Mouse (Mus musculus): ENCODE measurements around the gene B4galnt3. TPM values are rescaled to one million over a fixed set of nuclear protein-coding genes. Genes with fewer than 3 reads are reported as not detected.

Gene B4galnt3
- polyA plus RNA-seq, 1 experiment from 2014 or later, result 1.3 TPM

GRCm38 (mm10) chr6:120243250-120243649 is 51.1 kb downstream of the B4galnt3 start:
- no peaks in the 10 kb centered on the region for H3K36me3 ChIP-seq
- 71% methylated on average over 8 of the region's 8 CpGs for WGBS
- no peak for ATAC-seq (ENCODE audit: insufficient number of reproducible peaks, insufficient read depth, low FRiP score, low TSS enrichment, low read depth)
- H3K9ac ChIP-seq, result no peak overlapping the region
- no peak overlapping the region for H3K4me3 ChIP-seq
- H3K27me3 ChIP-seq, result no peaks in the 10 kb centered on the region
- H3K9me3 ChIP-seq, result no peaks in the 10 kb centered on the region
- H3K27ac ChIP-seq, result no peak overlapping the region
- H3K4me2 ChIP-seq, result no peak overlapping the region
- H3K4me1 ChIP-seq, result no peaks in the 10 kb centered on the region

- no peaks in the 10 kb centered on the region for H3K9me3 ChIP-seq
- H3K9ac ChIP-seq, result no peak overlapping the region
- ATAC-seq (ENCODE audit: insufficient number of reproducible peaks, insufficient read depth, low FRiP score, low TSS enrichment, low read depth), result no peak
- H3K4me2 ChIP-seq, result no peak overlapping the region
- H3K4me1 ChIP-seq, result no peaks in the 10 kb centered on the region
- WGBS, result 62% methylated on average over 8 of the region's 8 CpGs
- H3K4me3 ChIP-seq, result no peak overlapping the region
- H3K27me3 ChIP-seq, result no peaks in the 10 kb centered on the region
- no peaks in the 10 kb centered on the region for H3K36me3 ChIP-seq
- no peak overlapping the region for H3K27ac ChIP-seq
Observed at GRCm38 (mm10) chr6:120242530-120242929, 51.8 kb downstream of the B4galnt3 start.

- no peak for ATAC-seq (ENCODE audit: insufficient number of reproducible peaks, insufficient read depth, low FRiP score, low TSS enrichment, low read depth)
- Histone ChIP-seq H3K36me3 (no peaks in the 10 kb centered on the region), H3K4me2 (no peak overlapping the region), H3K4me3 (no peak overlapping the region), H3K27ac (no peak overlapping the region), H3K4me1 (no peaks in the 10 kb centered on the region), H3K9me3 (no peaks in the 10 kb centered on the region), H3K27me3 (no peaks in the 10 kb centered on the region), H3K9ac (no peak overlapping the region)
- WGBS, result 86% methylated on average over 12 of the region's 12 CpGs
Observed at GRCm38 (mm10) chr6:120241453-120241852, 52.9 kb downstream of the B4galnt3 start.

DNA sequence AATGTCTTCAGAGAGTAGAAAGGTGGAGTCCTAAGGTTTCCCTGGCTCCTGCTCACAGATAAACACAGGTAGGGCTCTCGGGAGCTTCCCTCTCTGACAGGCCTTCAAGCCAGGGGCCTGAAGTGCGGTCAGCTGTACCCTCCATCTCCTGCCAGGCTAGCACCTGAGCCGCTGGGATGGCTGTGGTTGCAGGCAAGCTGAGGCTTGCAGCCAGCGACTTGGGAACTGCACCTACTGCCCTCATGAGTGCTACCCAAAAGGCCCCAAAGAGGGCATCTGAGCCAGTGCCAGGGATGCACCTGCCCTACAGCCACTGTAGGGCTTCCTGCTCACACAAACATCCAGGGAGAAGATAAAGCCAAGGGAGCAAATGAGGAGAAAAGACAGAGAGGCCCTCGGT is 53.9 kb downstream of the B4galnt3 start:
- 73% methylated on average over 5 of the region's 5 CpGs for WGBS
- H3K27ac ChIP-seq, result no peak overlapping the region
- H3K36me3 ChIP-seq, result no peaks in the 10 kb centered on the region
- no peak overlapping the region for H3K4me3 ChIP-seq
- H3K27me3 ChIP-seq, result no peaks in the 10 kb centered on the region
- H3K9ac ChIP-seq, result no peak overlapping the region
- ATAC-seq (ENCODE audit: insufficient number of reproducible peaks, insufficient read depth, low FRiP score, low TSS enrichment, low read depth), result no peak
- H3K9me3 ChIP-seq, result no peaks in the 10 kb centered on the region
- H3K4me2 ChIP-seq, result no peak overlapping the region
- H3K4me1 ChIP-seq, result no peaks in the 10 kb centered on the region

DNA sequence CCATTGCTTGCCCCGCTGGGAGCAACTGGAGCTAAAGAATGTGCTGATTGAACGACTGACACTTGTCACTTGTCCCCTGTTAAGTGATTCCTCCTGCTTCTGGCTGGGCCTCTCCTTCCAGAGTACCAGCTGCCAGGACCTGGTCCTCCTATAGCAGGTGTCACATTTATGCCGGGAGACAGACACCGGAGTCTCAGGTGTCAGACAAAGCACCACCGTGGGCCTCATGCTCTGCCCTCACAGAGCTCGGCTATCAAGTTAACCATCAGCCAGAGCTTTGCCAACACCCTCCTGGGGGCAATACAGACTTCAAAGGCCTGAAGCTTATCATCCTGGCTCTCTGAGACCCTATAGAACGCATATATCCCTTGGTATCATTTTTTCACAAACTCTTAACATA is 58.5 kb downstream of the B4galnt3 start:
- Histone ChIP-seq H3K36me3 (no peaks in the 10 kb centered on the region), H3K9me3 (no peaks in the 10 kb centered on the region), H3K27me3 (no peaks in the 10 kb centered on the region), H3K4me1 (no peaks in the 10 kb centered on the region), H3K4me2 (no peak overlapping the region), H3K9ac (no peak overlapping the region), H3K27ac (no peak overlapping the region), H3K4me3 (no peak overlapping the region)
- WGBS, result 36% methylated on average over 7 of the region's 7 CpGs
- no peak for ATAC-seq (ENCODE audit: insufficient number of reproducible peaks, insufficient read depth, low FRiP score, low TSS enrichment, low read depth)

GRCm38 (mm10) chr6:120232885-120233284 is 61.5 kb downstream of the B4galnt3 start:
- H3K9ac ChIP-seq, result no peak overlapping the region
- no peaks in the 10 kb centered on the region for H3K4me1 ChIP-seq
- no peaks in the 10 kb centered on the region for H3K9me3 ChIP-seq
- no peaks in the 10 kb centered on the region for H3K27me3 ChIP-seq
- H3K4me3 ChIP-seq, result no peak overlapping the region
- 93% methylated on average over 6 of the region's 6 CpGs for WGBS
- H3K36me3 ChIP-seq, result no peaks in the 10 kb centered on the region
- no peak overlapping the region for H3K27ac ChIP-seq
- no peak overlapping the region for H3K4me2 ChIP-seq
- no peak for ATAC-seq (ENCODE audit: insufficient number of reproducible peaks, insufficient read depth, low FRiP score, low TSS enrichment, low read depth)

DNA sequence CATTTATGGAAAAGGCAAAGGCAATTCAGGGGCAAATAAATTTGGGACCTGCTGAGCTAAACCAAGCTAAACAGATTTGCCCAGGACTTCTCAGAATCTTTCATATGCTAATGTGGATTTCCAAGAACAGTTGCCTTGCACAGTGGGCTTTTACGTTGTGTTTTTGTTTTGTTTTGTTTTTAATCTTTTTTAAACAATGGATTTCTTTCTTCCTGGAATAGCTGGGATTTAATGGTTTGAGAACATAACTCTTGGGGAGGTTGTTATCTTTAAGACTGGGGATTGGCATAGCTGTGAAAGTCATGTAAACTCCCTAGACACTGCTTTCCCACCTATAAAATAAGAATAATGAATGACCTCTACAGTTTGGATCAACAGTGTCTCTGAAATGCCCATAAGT is 63.9 kb downstream of the B4galnt3 start:
- Histone ChIP-seq H3K9me3 (no peaks in the 10 kb centered on the region), H3K9ac (no peak overlapping the region), H3K27ac (no peak overlapping the region), H3K27me3 (no peaks in the 10 kb centered on the region), H3K4me1 (peaks cover 8% of the 10 kb centered on the region), H3K36me3 (no peaks in the 10 kb centered on the region), H3K4me2 (no peak overlapping the region), H3K4me3 (no peak overlapping the region)
- 42% methylated on average over 1 of the region's 1 CpGs for WGBS
- ATAC-seq (ENCODE audit: insufficient number of reproducible peaks, insufficient read depth, low FRiP score, low TSS enrichment, low read depth), result no peak

GRCm38 (mm10) chr6:120229806-120230205 is 64.6 kb downstream of the B4galnt3 start:
- 78% methylated on average over 7 of the region's 7 CpGs for WGBS
- Histone ChIP-seq H3K4me2 (no peak overlapping the region), H3K36me3 (no peaks in the 10 kb centered on the region), H3K27ac (no peak overlapping the region), H3K4me3 (no peak overlapping the region), H3K4me1 (peaks cover 10% of the 10 kb centered on the region), H3K9me3 (no peaks in the 10 kb centered on the region), H3K9ac (no peak overlapping the region), H3K27me3 (no peaks in the 10 kb centered on the region)
- ATAC-seq (ENCODE audit: insufficient number of reproducible peaks, insufficient read depth, low FRiP score, low TSS enrichment, low read depth), result no peak

- H3K4me2 ChIP-seq, result no peak overlapping the region
- H3K27ac ChIP-seq, result no peak overlapping the region
- peaks cover 10% of the 10 kb centered on the region for H3K4me1 ChIP-seq
- WGBS, result 83% methylated on average over 7 of the region's 7 CpGs
- no peaks in the 10 kb centered on the region for H3K27me3 ChIP-seq
- H3K36me3 ChIP-seq, result no peaks in the 10 kb centered on the region
- ATAC-seq (ENCODE audit: insufficient number of reproducible peaks, insufficient read depth, low FRiP score, low TSS enrichment, low read depth), result no peak
- H3K4me3 ChIP-seq, result no peak overlapping the region
- no peaks in the 10 kb centered on the region for H3K9me3 ChIP-seq
- H3K9ac ChIP-seq, result no peak overlapping the region
Observed at GRCm38 (mm10) chr6:120227068-120227467, 67.3 kb downstream of the B4galnt3 start.

DNA sequence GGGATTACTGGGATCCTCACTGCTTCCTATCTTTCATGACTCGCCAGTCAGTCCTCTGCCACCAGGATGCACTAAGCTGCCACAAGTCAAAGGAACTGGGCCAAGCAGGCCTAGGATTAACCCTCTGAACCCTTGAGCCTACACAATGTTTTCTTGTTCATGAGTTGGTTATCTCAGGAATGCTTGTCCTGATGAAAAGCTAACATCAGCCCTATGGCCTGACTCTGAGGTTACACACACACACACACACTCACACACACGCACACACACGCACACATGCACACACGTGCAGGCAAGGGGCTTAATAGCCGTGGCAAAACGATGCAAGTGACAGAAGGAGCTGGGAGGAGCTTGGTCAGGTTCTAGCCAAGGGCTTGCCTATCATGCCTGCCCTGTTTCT is 69.0 kb downstream of the B4galnt3 start:
- H3K36me3 ChIP-seq, result no peaks in the 10 kb centered on the region
- WGBS, result 35% methylated on average over 6 of the region's 6 CpGs
- H3K4me2 ChIP-seq, result no peak overlapping the region
- no peak overlapping the region for H3K27ac ChIP-seq
- ATAC-seq (ENCODE audit: insufficient number of reproducible peaks, insufficient read depth, low FRiP score, low TSS enrichment, low read depth), result no peak
- H3K27me3 ChIP-seq, result no peaks in the 10 kb centered on the region
- H3K9me3 ChIP-seq, result no peaks in the 10 kb centered on the region
- H3K4me3 ChIP-seq, result no peak overlapping the region
- no peak overlapping the region for H3K9ac ChIP-seq
- H3K4me1 ChIP-seq, result peaks cover 10% of the 10 kb centered on the region

DNA sequence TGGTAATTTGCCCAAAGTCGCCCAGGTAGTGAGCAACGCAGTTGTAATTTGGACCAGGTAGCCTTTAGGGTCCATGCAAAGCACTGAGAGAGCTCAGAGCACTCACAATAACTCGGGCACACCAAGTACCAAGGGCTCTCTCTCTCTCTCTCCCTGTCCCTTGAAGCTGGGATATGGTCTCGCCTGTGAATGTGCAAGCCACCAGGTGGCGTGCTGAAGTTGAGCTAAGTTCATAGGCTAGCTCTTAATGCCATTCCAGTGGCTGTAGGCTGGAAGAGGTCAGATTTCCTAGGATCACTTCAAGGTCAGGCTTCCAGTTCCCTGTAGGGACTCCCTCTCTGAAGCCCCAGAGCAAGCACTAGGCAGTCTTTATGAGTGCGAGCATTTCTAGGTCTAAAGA is 71.7 kb downstream of the B4galnt3 start:
- no peak for ATAC-seq (ENCODE audit: insufficient number of reproducible peaks, insufficient read depth, low FRiP score, low TSS enrichment, low read depth)
- Histone ChIP-seq H3K27ac (no peak overlapping the region), H3K4me1 (peaks cover 10% of the 10 kb centered on the region), H3K4me3 (no peak overlapping the region), H3K4me2 (no peak overlapping the region), H3K36me3 (no peaks in the 10 kb centered on the region), H3K9ac (no peak overlapping the region), H3K27me3 (no peaks in the 10 kb centered on the region), H3K9me3 (no peaks in the 10 kb centered on the region)
- 18% methylated on average over 6 of the region's 6 CpGs for WGBS

DNA sequence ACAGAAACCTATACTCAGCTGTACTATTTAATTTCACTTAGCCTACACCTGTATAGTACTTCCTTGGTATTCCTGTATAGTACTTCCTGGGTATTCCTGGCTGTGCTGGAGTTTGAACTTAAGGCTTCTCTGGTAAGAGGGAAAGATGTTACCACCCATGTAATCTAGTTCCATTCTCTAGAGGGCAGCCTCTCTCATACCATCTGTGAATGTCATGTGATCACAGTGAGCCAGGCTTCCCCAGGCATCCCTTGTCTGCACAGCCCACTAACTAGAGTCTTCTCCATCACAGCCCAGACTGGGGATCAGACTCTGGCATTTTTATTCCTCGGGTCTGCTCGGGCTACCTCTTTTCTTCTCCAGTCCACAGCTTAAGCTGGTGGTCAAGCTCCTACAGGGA is 75.1 kb downstream of the B4galnt3 start:
- no peak for ATAC-seq (ENCODE audit: insufficient number of reproducible peaks, insufficient read depth, low FRiP score, low TSS enrichment, low read depth)
- Histone ChIP-seq H3K9ac (no peak overlapping the region), H3K36me3 (no peaks in the 10 kb centered on the region), H3K9me3 (no peaks in the 10 kb centered on the region), H3K27me3 (no peaks in the 10 kb centered on the region), H3K4me2 (no peak overlapping the region), H3K27ac (no peak overlapping the region), H3K4me1 (no peaks in the 10 kb centered on the region), H3K4me3 (no peak overlapping the region)
- WGBS, result 73% methylated on average over 2 of the region's 2 CpGs

DNA sequence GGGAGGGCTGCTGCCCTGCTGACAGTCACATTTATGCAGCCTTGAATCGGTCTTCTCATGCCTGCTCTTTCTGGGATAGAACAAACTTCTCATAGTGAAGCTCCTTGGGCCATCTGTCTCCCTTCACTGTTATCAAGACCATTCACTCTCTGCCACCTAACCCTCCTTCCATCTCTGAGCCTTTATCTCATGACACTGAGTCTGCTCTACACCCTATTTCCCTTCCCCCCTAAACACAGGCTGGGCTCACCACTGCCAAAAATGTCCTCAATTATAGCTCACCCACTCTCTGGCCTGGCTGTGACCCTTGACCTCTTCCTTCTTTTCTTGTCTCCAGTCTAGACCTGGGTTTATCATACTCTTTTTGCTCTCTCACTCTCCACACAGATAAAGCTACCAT is 77.7 kb downstream of the B4galnt3 start:
- Histone ChIP-seq H3K27me3 (no peaks in the 10 kb centered on the region), H3K27ac (no peak overlapping the region), H3K36me3 (no peaks in the 10 kb centered on the region), H3K9me3 (no peaks in the 10 kb centered on the region), H3K4me3 (no peak overlapping the region), H3K9ac (no peak overlapping the region), H3K4me2 (no peak overlapping the region), H3K4me1 (no peaks in the 10 kb centered on the region)
- ATAC-seq (ENCODE audit: insufficient number of reproducible peaks, insufficient read depth, low FRiP score, low TSS enrichment, low read depth), result no peak
- 88% methylated on average over 1 of the region's 1 CpGs for WGBS
